Mouse (Mus musculus) adrenal gland, postnatal 4 days (tissue): ENCODE measurements around the gene Lrrc75a. TPM values are rescaled to one million over a fixed set of nuclear protein-coding genes. Genes with fewer than 3 reads are reported as not detected.
A peak's percentile ranks its signal among the peaks of the same experiment; 100 is the strongest.

ENCODE experiments used
- DNase-seq, 2 experiments: peaks; one replicate each; pipeline ENCODE4 v3.0.0; 2021 to 2022; ENCODE audit warnings: low spot score in 2 of 2, mixed read lengths in 2 of 2
- total RNA-seq, 2 experiments: library from RNA; stranded (reverse); gene quantifications; 2 replicates each; pipeline ENCODE4 v1.2.3; 2021

Gene Lrrc75a
- total RNA-seq, 2 experiments from 2014 or later, result 47.8 to 53.0 TPM

DNA sequence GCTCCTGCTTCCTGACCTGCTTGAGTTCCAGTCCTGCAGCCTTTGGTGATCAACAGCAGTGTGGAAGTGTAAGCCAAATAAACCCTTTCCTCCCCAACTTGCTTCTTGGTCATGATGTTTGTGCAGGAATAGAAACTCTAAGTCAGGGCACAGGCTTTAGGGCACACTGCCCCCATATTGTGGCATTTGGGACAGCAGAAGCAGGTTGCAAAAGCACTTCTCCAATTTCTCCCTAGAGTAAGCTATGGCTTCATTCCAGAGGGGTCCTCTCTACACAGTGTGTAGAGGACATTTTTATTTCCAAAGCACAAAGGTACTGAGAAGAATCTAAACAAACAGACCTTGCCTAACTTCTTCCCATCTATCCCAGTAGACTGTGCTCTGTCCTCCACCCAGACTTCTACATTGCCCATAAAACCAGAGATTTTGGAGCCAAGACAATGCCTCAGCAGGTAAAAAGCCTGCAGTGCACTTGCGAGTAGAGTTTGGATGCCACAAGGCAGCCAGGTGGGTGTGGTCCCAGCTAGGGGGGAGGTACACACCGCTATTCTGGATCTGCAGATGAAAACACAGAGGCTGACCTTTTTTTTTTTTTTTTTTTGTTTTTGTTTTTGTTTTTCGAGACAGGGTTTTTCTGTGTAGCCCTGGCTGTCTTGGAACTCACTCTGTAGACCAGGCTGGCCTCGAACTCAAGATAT is 26.6 kb downstream of the Lrrc75a start:
- DNase-seq, result no peak

- no peak for DNase-seq
Measured at GRCm38 (mm10) chr11:62621079-62621478, 27.2 kb downstream of the Lrrc75a start.

DNA sequence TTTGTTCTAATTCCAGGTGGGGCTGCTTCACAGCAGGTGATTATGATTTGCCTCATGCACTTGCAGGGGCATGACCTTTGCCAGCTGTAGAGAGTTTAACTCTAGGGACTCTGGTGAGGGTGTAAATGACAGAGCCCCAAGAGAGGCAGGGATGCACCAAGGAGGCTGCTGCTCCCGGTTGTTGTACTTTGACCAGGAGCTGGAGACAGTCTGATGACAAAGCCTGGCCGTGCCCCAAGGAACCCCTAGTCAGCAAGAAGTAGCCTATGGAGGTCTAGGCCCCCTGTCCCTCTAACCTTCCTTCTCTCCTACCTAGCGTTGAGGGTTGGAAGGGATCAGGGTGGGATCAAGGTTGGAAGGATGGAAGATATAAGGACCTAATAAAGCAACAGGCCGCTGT is 32.9 kb downstream of the Lrrc75a start:
- no peak for DNase-seq

- DNase-seq, result no peak
Measured at GRCm38 (mm10) chr11:62614876-62615410, 33.4 kb downstream of the Lrrc75a start.

- DNase-seq, result peak; percentile 83 to 84
Measured at GRCm38 (mm10) chr11:62613657-62614365, 34.5 kb downstream of the Lrrc75a start.

- DNase-seq, result no peak
Measured at GRCm38 (mm10) chr11:62612604-62613003, 35.7 kb downstream of the Lrrc75a start.

DNA sequence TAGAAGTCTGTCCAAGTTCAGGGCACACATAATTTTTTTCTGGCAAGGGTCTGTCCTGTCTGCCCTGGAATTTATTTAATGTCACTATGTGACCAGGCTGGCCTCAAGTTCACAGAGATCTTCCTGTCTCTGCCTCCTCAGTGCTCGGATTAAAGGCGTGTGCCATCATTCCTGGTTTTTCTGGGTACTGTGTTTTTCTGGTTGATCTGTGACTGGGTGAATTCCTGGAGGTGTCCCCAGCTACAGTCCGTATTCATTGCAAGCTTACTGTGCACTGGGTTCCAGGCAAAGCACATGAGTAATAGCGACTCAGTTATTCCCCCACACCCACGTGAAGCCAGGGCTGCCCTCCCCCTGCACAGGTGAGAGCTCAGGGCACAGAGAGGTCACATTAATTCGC is 38.0 kb downstream of the Lrrc75a start:
- DNase-seq, result no peak

- no peak for DNase-seq
Measured at GRCm38 (mm10) chr11:62608826-62609675, 39.3 kb downstream of the Lrrc75a start.

- DNase-seq, result no peak
Measured at GRCm38 (mm10) chr11:62607952-62608201, 40.4 kb downstream of the Lrrc75a start.

DNA sequence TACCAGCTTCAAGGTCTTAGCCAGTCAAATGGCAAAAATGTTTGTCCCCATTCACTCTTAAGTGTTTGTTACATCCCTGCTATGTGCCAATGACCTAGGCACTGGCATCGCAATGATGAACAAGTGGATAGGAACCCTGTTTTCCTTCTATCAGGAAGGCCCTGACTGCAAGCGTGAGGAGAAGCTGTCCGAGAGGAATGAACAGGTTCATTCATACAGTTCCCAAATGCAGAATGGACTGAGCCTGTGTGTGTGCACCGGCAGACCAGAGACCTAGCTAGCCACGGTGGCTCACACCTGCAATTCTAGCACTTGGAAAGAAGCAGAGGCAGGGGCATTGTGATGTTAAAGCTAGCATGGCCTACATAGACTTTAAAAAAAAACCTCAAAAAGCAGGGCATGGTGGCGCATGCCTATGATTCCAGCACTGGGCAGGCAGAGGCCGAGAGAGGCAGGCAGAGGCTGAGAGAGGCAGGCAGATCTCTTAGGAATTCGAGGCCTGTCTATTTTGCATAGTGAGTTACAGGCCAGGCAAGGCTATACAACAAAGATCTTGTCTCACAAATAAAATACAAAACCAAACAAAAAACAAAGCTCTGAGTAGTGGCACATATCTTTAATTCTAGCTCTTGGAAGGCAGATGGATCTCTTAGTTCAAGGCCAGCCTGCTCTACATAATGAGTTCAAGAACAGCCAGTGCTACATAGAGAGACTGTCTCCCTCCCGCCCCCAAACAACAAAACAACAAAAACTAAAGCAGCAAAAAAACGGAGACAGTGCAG is 41.0 kb downstream of the Lrrc75a start:
- no peak for DNase-seq

DNA sequence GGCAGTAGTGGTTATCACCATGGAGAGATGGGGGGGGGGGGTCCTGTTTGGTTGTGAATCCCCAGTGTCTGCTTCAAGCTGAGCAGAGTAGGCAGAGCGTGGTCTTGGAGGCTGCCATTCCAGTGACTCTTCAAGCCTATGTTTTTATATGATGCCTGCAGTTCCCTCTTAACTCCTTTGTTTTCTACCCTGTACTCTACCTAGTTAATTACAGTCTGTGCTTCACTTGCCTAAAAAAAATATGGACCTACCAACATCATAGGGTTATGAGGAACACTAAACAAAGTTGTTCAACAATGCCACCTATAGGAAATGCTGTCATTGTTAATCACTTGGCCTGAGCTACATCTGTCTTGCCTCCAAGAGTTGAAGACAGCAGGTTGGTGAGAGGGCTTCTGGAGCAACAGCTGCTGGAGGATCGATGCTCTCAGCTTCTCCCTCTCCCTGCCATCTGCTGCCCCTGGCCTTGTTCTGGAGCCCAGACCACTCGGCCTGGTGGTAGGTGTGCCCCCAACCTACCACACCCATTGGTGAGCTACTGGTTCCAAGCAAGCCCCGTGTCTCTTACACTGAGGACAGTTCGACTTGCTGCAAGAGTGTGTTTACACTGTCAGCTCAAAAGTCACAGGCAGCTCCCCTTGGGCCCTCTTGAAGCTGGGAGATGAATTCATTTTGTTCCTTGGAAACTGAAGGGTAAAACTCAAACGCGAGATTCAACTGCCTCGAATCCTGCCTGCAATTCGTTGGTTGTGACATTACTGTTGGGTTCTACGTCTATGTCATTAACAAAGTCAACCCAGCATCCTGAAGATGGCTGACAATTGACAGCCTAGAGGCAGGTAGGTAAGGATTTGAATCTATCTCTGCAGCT is 41.8 kb downstream of the Lrrc75a start:
- no peak for DNase-seq

- DNase-seq, result no peak
Measured at GRCm38 (mm10) chr11:62605619-62606298, 42.6 kb downstream of the Lrrc75a start.

- DNase-seq, result no peak
Measured at GRCm38 (mm10) chr11:62604886-62605618, 43.3 kb downstream of the Lrrc75a start.

GRCm38 (mm10) chr11:62604123-62604706 is 44.1 kb downstream of the Lrrc75a start:
- no peak for DNase-seq

DNA sequence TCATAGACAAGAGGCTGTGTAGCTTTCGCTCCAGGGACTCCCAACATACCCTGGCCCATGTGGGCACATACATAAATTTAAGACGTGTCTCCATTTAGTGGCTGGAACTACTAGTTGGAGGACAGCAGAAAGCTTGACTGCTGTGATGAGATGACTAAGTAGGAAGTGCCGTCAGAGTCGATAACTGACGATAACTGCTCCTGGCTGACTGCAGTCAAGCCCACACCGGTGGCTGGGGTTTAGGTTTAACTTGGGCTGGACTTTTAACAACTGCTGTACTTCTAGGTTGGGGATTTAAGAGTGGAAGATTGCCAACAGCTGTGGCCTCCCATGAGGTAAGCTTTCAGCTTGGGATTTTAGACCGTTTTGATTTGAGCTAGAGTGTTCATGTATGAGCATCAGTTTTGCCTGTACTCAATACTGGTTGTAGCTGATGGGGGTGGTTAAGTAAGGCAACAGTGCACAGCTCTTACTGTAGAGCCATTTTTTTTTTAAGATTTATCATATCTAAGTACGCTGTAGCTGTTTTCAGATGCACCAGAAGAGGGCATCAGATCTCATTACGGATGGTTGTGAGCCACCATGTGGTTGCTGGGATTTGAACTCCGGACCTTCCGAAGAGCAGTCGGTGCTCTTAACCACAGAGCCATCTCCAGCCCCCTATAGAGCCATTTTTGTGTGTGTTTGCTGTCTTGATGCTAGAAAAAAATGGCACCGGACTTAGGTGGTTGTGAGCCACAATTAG is 44.8 kb downstream of the Lrrc75a start:
- DNase-seq, result no peak

DNA sequence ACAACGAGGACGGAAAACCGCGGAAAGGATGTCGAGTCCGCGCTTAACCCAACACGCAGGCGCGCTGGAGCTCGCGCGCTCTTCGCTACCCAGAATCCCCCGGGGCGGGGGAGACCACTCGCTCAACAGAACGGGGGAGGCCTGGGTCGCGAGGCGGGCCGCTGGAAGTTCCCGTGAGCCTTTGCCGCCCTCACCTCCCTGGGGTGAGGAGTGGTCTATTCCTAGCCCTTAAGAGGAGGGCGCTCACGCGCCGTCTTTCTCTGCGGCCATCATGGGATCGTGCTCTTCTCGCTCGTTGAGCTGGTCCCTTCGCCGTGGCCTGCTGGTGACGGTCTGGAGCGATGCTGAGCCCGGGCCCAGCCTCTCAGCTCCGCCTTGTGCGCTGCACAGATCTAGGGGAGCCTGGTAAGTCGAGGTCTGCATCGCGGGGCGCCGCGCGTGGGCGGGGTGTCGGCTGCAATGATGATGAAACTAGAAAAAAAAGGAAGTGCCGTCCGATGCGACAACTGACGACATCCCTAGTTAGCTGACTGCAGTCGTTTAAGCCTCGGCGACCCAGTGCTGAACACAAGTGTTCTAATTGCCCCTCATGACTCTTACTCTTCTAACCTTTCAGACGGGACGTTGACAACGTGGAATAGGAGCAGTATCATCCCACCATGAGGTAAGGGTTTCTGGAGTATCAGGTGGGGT is 45.6 kb downstream of the Lrrc75a start:
- peak; percentile 89 to 96 for DNase-seq
